Mouse (Mus musculus) urinary bladder, postnatal 14 days (tissue): ENCODE data around the gene Esd.

Source experiments
- DNase-seq: peaks from one replicate; pipeline ENCODE4 v3.0.0; 2021; ENCODE audit warnings: low spot score

The Esd gene

GRCm38 (mm10) chr14:74797386-74798062 is 65.4 kb downstream of the Esd start:
- DNase-seq, result no peak

GRCm38 (mm10) chr14:74798063-74798890 is 66.2 kb downstream of the Esd start:
- DNase-seq, result no peak
